Mouse (Mus musculus) lung, embryonic 14.5 days (tissue): ENCODE data around the gene Srm. TPM values are rescaled to one million over a fixed set of nuclear protein-coding genes. Genes with fewer than 3 reads are reported as not detected.
A peak's percentile ranks its signal among the peaks of the same experiment; 100 is the strongest.

ENCODE experiments used
- ATAC-seq: fragments of 200-750 bp; cut with Nextera tagmentation; 2 replicates; pipeline ENCODE4 v1.8.0; 2017; ENCODE audit warnings: mild to moderate bottlenecking, moderate TSS enrichment, moderate library complexity; ENCODE audit not compliant: insufficient read depth
- DNase-seq: peaks from one replicate; pipeline ENCODE4 v3.0.0-alpha.2; 2015
- H3K27ac ChIP-seq: fragments of 300-500 bp; sonication (generic); 2 replicates; pipeline ENCODE4 v1.5.1; 2014; ENCODE audit warnings: low read depth, mild to moderate bottlenecking, moderate library complexity
- H3K27me3 ChIP-seq: fragments of 300-500 bp; sonication (generic); 2 replicates; pipeline ENCODE4 v1.6.1; 2014; ENCODE audit warnings: low read length, control low read depth; ENCODE audit not compliant: insufficient read depth
- H3K36me3 ChIP-seq: fragments of 300-500 bp; sonication (generic); 2 replicates; pipeline ENCODE4 v1.6.1; 2014; ENCODE audit warnings: control low read depth; ENCODE audit not compliant: insufficient read depth
- H3K4me1 ChIP-seq: fragments of 300-500 bp; sonication (generic); 2 replicates; pipeline ENCODE4 v1.6.1; 2014; ENCODE audit warnings: antibody characterized with exemption, control low read depth; ENCODE audit not compliant: insufficient read depth
- H3K4me2 ChIP-seq: fragments of 300-500 bp; sonication (generic); 2 replicates; pipeline ENCODE4 v1.6.1; 2014; ENCODE audit warnings: mild to moderate bottlenecking
- H3K4me3 ChIP-seq: fragments of 300-500 bp; sonication (generic); 2 replicates; pipeline ENCODE4 v1.5.1; 2014; ENCODE audit warnings: low read depth, low read length
- H3K9ac ChIP-seq: fragments of 300-500 bp; sonication (generic); 2 replicates; pipeline ENCODE4 v1.6.1; 2014
- H3K9me3 ChIP-seq: fragments of 300-500 bp; sonication (generic); 2 replicates; pipeline ENCODE4 v1.6.1; 2016; ENCODE audit warnings: low read depth, low read length, control low read depth
- CTCF ChIP-seq: IDR thresholded peaks from 2 replicates; pipeline ENCODE4 v1.5.1; 2016; ENCODE audit warnings: antibody characterized with exemption, low read depth
- WGBS: fragments of 180-500 bp; shearing (Covaris S2); extraction: QIAGEN DNeasy Blood & Tissue Kit; methylation state at CpG from one replicate; pipeline ENCODE4 v1.1.7; 2014; 5-methylcytosine and 5-hydroxymethylcytosine counted together
- polyA plus RNA-seq: library from polyadenylated mRNA; unstranded; fragments of >200 nt; fragmentation: Nextera tagmentation; extraction: Ambion mirVana; gene quantifications from 2 replicates; pipeline ENCODE4 v1.2.1, GENCODE M21; 2014

Gene Srm
- polyA plus RNA-seq = 244 and 279 TPM in 2 replicates

GRCm38 (mm10) chr4:148591171-148591630 is at the start of gene Srm:
TSS of gene Srm (plus strand) at chr4:148591503.
- peaks cover 35% of the 10 kb centered on the region for H3K36me3 ChIP-seq
- no peaks in the 10 kb centered on the region for H3K9me3 ChIP-seq
- WGBS = under 1% methylated on average over 48 of the region's 50 CpGs
- H3K4me2 ChIP-seq = peak within 1 kb of the TSS; percentile 92
- ATAC-seq (peak; percentile 99), DNase-seq (peak; percentile 98)
- H3K4me1 ChIP-seq = 0 out of 2 replicates have a peak, but pooled peaks cover 4% of the 10 kb centered on the region
- no peak for TF ChIP-seq CTCF
- peak within 1 kb of the TSS; percentile 82 for H3K27ac ChIP-seq
- H3K9ac ChIP-seq = peak within 1 kb of the TSS; percentile 85
- H3K27me3 ChIP-seq = no peaks in the 10 kb centered on the region
- peak within 1 kb of the TSS; percentile 96 for H3K4me3 ChIP-seq

- H3K9me3 ChIP-seq = no peaks in the 10 kb centered on the region
- H3K27ac ChIP-seq = no peak overlapping the region
- DNase-seq (no peak), ATAC-seq (no peak)
- no peak overlapping the region for H3K9ac ChIP-seq
- H3K4me3 ChIP-seq = no peak overlapping the region
- H3K4me1 ChIP-seq = no peaks in the 10 kb centered on the region
- 83% methylated on average over 4 of the region's 4 CpGs for WGBS
- H3K36me3 ChIP-seq = peaks cover 86% of the 10 kb centered on the region
- no peak for TF ChIP-seq CTCF
- H3K4me2 ChIP-seq = no peak overlapping the region
- no peaks in the 10 kb centered on the region for H3K27me3 ChIP-seq
These were observed 42.2 kb upstream of the Srm start for GRCm38 (mm10) chr4:148549106-148549505.

GRCm38 (mm10) chr4:148557766-148558165 is 33.5 kb upstream of the Srm start:
- TF ChIP-seq CTCF = no peak

GRCm38 (mm10) chr4:148558297-148559000 is 32.9 kb upstream of the Srm start, which contains the start of gene Exosc10:
TSS of gene Exosc10 (plus strand) at chr4:148558429.
- DNase-seq (peak; percentile 96), ATAC-seq (peak; percentile 92)
- Histone ChIP-seq H3K9ac (peak within 1 kb of the TSS; percentile 97), H3K27me3 (no peaks in the 10 kb centered on the region), H3K4me2 (peak within 1 kb of the TSS; percentile 77), H3K9me3 (no peaks in the 10 kb centered on the region), H3K27ac (peak within 1 kb of the TSS; percentile 95), H3K4me3 (peak within 1 kb of the TSS; percentile 87), H3K4me1 (no peaks in the 10 kb centered on the region), H3K36me3 (peaks cover 60% of the 10 kb centered on the region)
- under 1% methylated on average over 63 of the region's 63 CpGs for WGBS
- TF ChIP-seq CTCF = no peak

More at GRCm38 (mm10) chr4:148557766-148558165, 33.5 kb upstream of the Srm start:
- Histone ChIP-seq H3K36me3 (peaks cover 60% of the 10 kb centered on the region), H3K4me2 (peak overlapping the region; percentile 77), H3K9me3 (no peaks in the 10 kb centered on the region), H3K4me1 (no peaks in the 10 kb centered on the region), H3K27ac (peak overlapping the region; percentile 95), H3K27me3 (no peaks in the 10 kb centered on the region), H3K4me3 (peak overlapping the region; percentile 87), H3K9ac (peak overlapping the region; percentile 97)
- WGBS = 27% methylated on average over 6 of the region's 6 CpGs
- no peak for DNase-seq
- peak; percentile 51 for ATAC-seq

- no peak overlapping the region for H3K4me3 ChIP-seq
- H3K27me3 ChIP-seq = no peaks in the 10 kb centered on the region
- H3K9ac ChIP-seq = no peak overlapping the region
- no peak for TF ChIP-seq CTCF
- 94% methylated on average over 17 of the region's 17 CpGs for WGBS
- no peaks in the 10 kb centered on the region for H3K9me3 ChIP-seq
- DNase-seq (no peak), ATAC-seq (no peak)
- H3K27ac ChIP-seq = no peak overlapping the region
- H3K4me1 ChIP-seq = no peaks in the 10 kb centered on the region
- no peak overlapping the region for H3K4me2 ChIP-seq
- peaks cover 78% of the 10 kb centered on the region for H3K36me3 ChIP-seq
These were observed 28.6 kb upstream of the Srm start for GRCm38 (mm10) chr4:148562676-148563075.

GRCm38 (mm10) chr4:148563595-148563994 is 27.7 kb upstream of the Srm start:
- no peak for DNase-seq
- H3K4me2 ChIP-seq = no peak overlapping the region
- H3K9me3 ChIP-seq = no peaks in the 10 kb centered on the region
- H3K36me3 ChIP-seq = peaks cover 87% of the 10 kb centered on the region
- no peaks in the 10 kb centered on the region for H3K27me3 ChIP-seq
- no peak for TF ChIP-seq CTCF
- H3K4me1 ChIP-seq = no peaks in the 10 kb centered on the region
- no peak for ATAC-seq
- H3K9ac ChIP-seq = no peak overlapping the region
- no peak overlapping the region for H3K27ac ChIP-seq
- 92% methylated on average over 12 of the region's 12 CpGs for WGBS
- no peak overlapping the region for H3K4me3 ChIP-seq

GRCm38 (mm10) chr4:148570138-148570537 is 21.2 kb upstream of the Srm start:
- DNase-seq (no peak), ATAC-seq (no peak)
- no peaks in the 10 kb centered on the region for H3K27me3 ChIP-seq
- H3K4me3 ChIP-seq = no peak overlapping the region
- no peaks in the 10 kb centered on the region for H3K9me3 ChIP-seq
- H3K27ac ChIP-seq = no peak overlapping the region
- no peak overlapping the region for H3K9ac ChIP-seq
- H3K4me2 ChIP-seq = no peak overlapping the region
- WGBS = 81% methylated on average over 10 of the region's 10 CpGs
- no peaks in the 10 kb centered on the region for H3K4me1 ChIP-seq
- no peak for TF ChIP-seq CTCF
- peaks cover 99% of the 10 kb centered on the region for H3K36me3 ChIP-seq
